In the genomic region with DNA sequence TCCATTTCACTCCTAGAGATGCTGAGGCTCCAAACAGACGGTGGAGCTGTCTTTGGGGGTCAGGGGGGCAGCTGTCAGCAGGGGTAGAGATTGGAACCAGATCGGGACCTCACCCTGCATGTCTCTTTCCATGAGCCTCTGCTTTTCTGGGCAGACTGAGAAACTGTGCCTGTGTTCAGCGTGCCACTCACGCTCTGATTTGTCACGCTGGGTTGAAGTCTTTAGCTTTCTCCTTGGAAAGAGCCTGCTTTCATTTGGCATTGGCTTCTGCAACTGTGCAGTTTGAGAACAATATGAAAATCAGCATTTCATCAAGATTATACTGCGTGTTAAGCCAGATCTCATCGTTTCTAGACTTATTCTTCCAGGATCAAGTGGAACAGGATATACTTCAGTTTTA, we compare ENCODE assay signal across 23 mouse cellular contexts.
DNase-seq lines count a peak whose midpoint lies in the region; ATAC-seq lines count a peak whose summit lies in the region.
"Had no signal": no experiment of that assay in that cellular context is flagged by ENCODE, and none has a peak within 500 bp of the region (broad histone marks: within the 10 kb centered on the region; RNA-seq: fewer than 3 reads in every experiment).

No protein-coding gene starts in this region.

- DNase-seq in cerebellum, postnatal 10 days = peak; percentile 18 to 35
- no peak for DNase-seq in cerebellum, adult 18-20 months
- DNase-seq in frontal cortex, postnatal 36 days (ENCODE audit: low spot score in 2 of 2) = peak; percentile 27 to 41
- DNase-seq in frontal cortex, postnatal 25 days (ENCODE audit: low spot score in 2 of 2) = no peak
- DNase-seq in embryonic facial prominence, embryonic 14.5 days (ENCODE audit: low spot score) = peak; percentile 62
- DNase-seq in ovary, postnatal 10 days (ENCODE audit: low spot score) = no peak
- DNase-seq: adrenal gland, postnatal 25 days; cerebellum, adult 11 months; gastrocnemius, adult 2 months; heart, postnatal 36 days; kidney, adult 2 months; liver; lung, postnatal 36 days; retina, postnatal 1 day; right cerebral cortex, postnatal 4 days; thymus, postnatal 25 days had no signal

- 51% methylated on average over 7 of the region's 7 CpGs for WGBS in midbrain, embryonic 12.5 days
- WGBS in midbrain, embryonic 15.5 days = 30% methylated on average over 7 of the region's 7 CpGs
- WGBS in embryonic facial prominence, embryonic 14.5 days = 34% methylated on average over 7 of the region's 7 CpGs

- no peaks in the 10 kb centered on the region; the same call in none of the 2 replicates for H3K4me1 ChIP-seq in midbrain, embryonic 12.5 days
- H3K4me1 ChIP-seq in midbrain, embryonic 15.5 days = peaks cover 11% of the 10 kb centered on the region
- peaks cover 9% of the 10 kb centered on the region; the same call in 1 of the 2 replicates for H3K4me1 ChIP-seq in embryonic facial prominence, embryonic 14.5 days (ENCODE audit: control insufficient read depth, insufficient read depth, low read length)
- H3K4me1 ChIP-seq: liver, embryonic 15.5 days; lung, embryonic 15.5 days had no signal

- ATAC-seq in midbrain, embryonic 12.5 days (ENCODE audit: low FRiP score, low read depth) = 0 out of 2 replicates have a peak, but pooled peaks have one; percentile 41
- no peak; the same call in 1 of the 2 replicates for ATAC-seq in midbrain, embryonic 15.5 days (replicated peaks)
- ATAC-seq in embryonic facial prominence, embryonic 14.5 days (ENCODE audit: low read depth) = no peak

- no peak overlapping the region for H3K9ac ChIP-seq in midbrain, embryonic 12.5 days (replicated peaks)
- no peak overlapping the region for H3K9ac ChIP-seq in midbrain, embryonic 15.5 days
- H3K9ac ChIP-seq in embryonic facial prominence, embryonic 14.5 days (ENCODE audit: low read depth, low read length) = no peak overlapping the region
- H3K9ac ChIP-seq: hindbrain, embryonic 13.5 days; liver, embryonic 15.5 days; lung, embryonic 15.5 days had no signal

- no peaks in the 10 kb centered on the region for H3K36me3 ChIP-seq in midbrain, embryonic 12.5 days
- H3K36me3 ChIP-seq in midbrain, embryonic 15.5 days (replicated peaks) = no peaks in the 10 kb centered on the region
- H3K36me3 ChIP-seq in embryonic facial prominence, embryonic 14.5 days (ENCODE audit: control insufficient read depth, insufficient read depth, low read length) = no peaks in the 10 kb centered on the region
- H3K36me3 ChIP-seq: forebrain, embryonic 10.5 days; hindbrain, embryonic 13.5 days; liver, embryonic 15.5 days; lung, embryonic 15.5 days had no signal

- H3K4me2 ChIP-seq in midbrain, embryonic 12.5 days (replicated peaks) = no peak overlapping the region
- H3K4me2 ChIP-seq in midbrain, embryonic 15.5 days = no peak overlapping the region
- H3K4me2 ChIP-seq in embryonic facial prominence, embryonic 14.5 days (ENCODE audit: low read depth, low read length) = no peak overlapping the region
- H3K4me2 ChIP-seq: hindbrain, embryonic 13.5 days; liver, embryonic 15.5 days; lung, embryonic 15.5 days had no signal

- no peaks in the 10 kb centered on the region for H3K27me3 ChIP-seq in midbrain, embryonic 12.5 days
- no peaks in the 10 kb centered on the region for H3K27me3 ChIP-seq in midbrain, embryonic 15.5 days (replicated peaks)
- no peaks in the 10 kb centered on the region for H3K27me3 ChIP-seq in embryonic facial prominence, embryonic 14.5 days (replicated peaks; ENCODE audit: control insufficient read depth, insufficient read depth, low read length)
- H3K27me3 ChIP-seq: hindbrain, embryonic 13.5 days; liver, embryonic 15.5 days; lung, embryonic 15.5 days had no signal

- H3K4me3 ChIP-seq in midbrain, embryonic 12.5 days = no peak overlapping the region
- no peak overlapping the region for H3K4me3 ChIP-seq in midbrain, embryonic 15.5 days
- H3K4me3 ChIP-seq in embryonic facial prominence, embryonic 14.5 days (ENCODE audit: low read depth, low read length) = no peak overlapping the region
- H3K4me3 ChIP-seq: forebrain, embryonic 10.5 days; gastrocnemius, adult 2 months; hindbrain, embryonic 13.5 days; liver, embryonic 15.5 days; lung, embryonic 15.5 days had no signal

- H3K9me3 ChIP-seq in midbrain, embryonic 12.5 days = no peaks in the 10 kb centered on the region
- no peaks in the 10 kb centered on the region for H3K9me3 ChIP-seq in midbrain, embryonic 15.5 days
- no peaks in the 10 kb centered on the region for H3K9me3 ChIP-seq in embryonic facial prominence, embryonic 14.5 days (ENCODE audit: control insufficient read depth, low read length)
- H3K9me3 ChIP-seq: hindbrain, embryonic 13.5 days; liver, embryonic 15.5 days; lung, embryonic 15.5 days had no signal

- no peak overlapping the region for H3K27ac ChIP-seq in midbrain, embryonic 12.5 days (replicated peaks)
- H3K27ac ChIP-seq in midbrain, embryonic 15.5 days = no peak overlapping the region
- no peak overlapping the region for H3K27ac ChIP-seq in embryonic facial prominence, embryonic 14.5 days (replicated peaks; ENCODE audit: low read depth, low read length)
- H3K27ac ChIP-seq: forebrain, embryonic 10.5 days; gastrocnemius, adult 2 months; hindbrain, embryonic 13.5 days; kidney, postnatal 0 days; liver, embryonic 15.5 days; lung, embryonic 15.5 days had no signal

Comparison
In these comparisons a context has a peak if more than half of its experiments do, and no peak if none do; other contexts are left out.
1. DNase-seq: peak in cerebellum, postnatal 10 days (2 of 2), frontal cortex, postnatal 36 days (2 of 2) and embryonic facial prominence, embryonic 14.5 days (single experiment); none in cerebellum, adult 18-20 months (0 of 2), frontal cortex, postnatal 25 days (0 of 2) and ovary, postnatal 10 days (single experiment).